Mouse (Mus musculus) midbrain, embryonic 11.5 days (tissue): ENCODE results near the gene Synpo2l. TPM values are rescaled to one million over a fixed set of nuclear protein-coding genes. Genes with fewer than 3 reads are reported as not detected.
A peak's percentile ranks its signal among the peaks of the same experiment; 100 is the strongest.

Experiments used
- ATAC-seq: fragments of 200-750 bp; cut with Nextera tagmentation; 2 replicates; pipeline ENCODE4 v1.8.0; 2017; ENCODE audit warnings: moderate TSS enrichment, moderate library complexity; ENCODE audit not compliant: low FRiP score
- DNase-seq: peaks from one replicate; pipeline ENCODE4 v3.0.0; 2015; ENCODE audit warnings: low spot score; ENCODE audit errors: missing footprints
- H3K27ac ChIP-seq: fragments of 300-500 bp; sonication (generic); 2 replicates; pipeline ENCODE4 v1.5.1; 2014; ENCODE audit warnings: low read depth, low read length
- H3K27me3 ChIP-seq: fragments of 300-500 bp; sonication (generic); 2 replicates; pipeline ENCODE4 v1.6.1; 2014; ENCODE audit warnings: mild to moderate bottlenecking, low read length, moderate library complexity, mixed read lengths; ENCODE audit not compliant: control insufficient read depth, insufficient read depth
- H3K36me3 ChIP-seq: fragments of 300-500 bp; sonication (generic); 2 replicates; pipeline ENCODE4 v1.6.1; 2014; ENCODE audit warnings: mild to moderate bottlenecking, low read length, moderate library complexity, mixed read lengths; ENCODE audit not compliant: control insufficient read depth, insufficient read depth
- H3K4me1 ChIP-seq: fragments of 300-500 bp; sonication (generic); 2 replicates; pipeline ENCODE4 v1.6.1; 2014; ENCODE audit warnings: low read length; ENCODE audit not compliant: control insufficient read depth, insufficient read depth
- H3K4me2 ChIP-seq: fragments of 300-500 bp; sonication (generic); 2 replicates; pipeline ENCODE4 v1.6.1; 2014; ENCODE audit warnings: mild to moderate bottlenecking, moderate library complexity
- H3K4me3 ChIP-seq: fragments of 300-500 bp; sonication (generic); 2 replicates; pipeline ENCODE4 v1.5.1; 2014; ENCODE audit warnings: low read depth, low read length
- H3K9ac ChIP-seq: fragments of 300-500 bp; sonication (generic); 2 replicates; pipeline ENCODE4 v1.6.1; 2014; ENCODE audit warnings: low read length
- H3K9me3 ChIP-seq: fragments of 300-500 bp; sonication (generic); 2 replicates; pipeline ENCODE4 v1.6.1; 2016; ENCODE audit warnings: low read length; ENCODE audit not compliant: control insufficient read depth
- WGBS: fragments of 180-500 bp; shearing (Covaris S2); extraction: QIAGEN DNeasy Blood & Tissue Kit; methylation state at CpG from one replicate; pipeline ENCODE4 v1.1.7; 2014; 5-methylcytosine and 5-hydroxymethylcytosine counted together
- polyA plus RNA-seq: library from polyadenylated mRNA; unstranded; fragments of >200 nt; fragmentation: Nextera tagmentation; extraction: Ambion mirVana; gene quantifications from 2 replicates; pipeline ENCODE4 v1.2.1, GENCODE M21; 2014

Gene Synpo2l
- polyA plus RNA-seq, 1 experiment from 2014 or later, result 0.22 TPM

DNA sequence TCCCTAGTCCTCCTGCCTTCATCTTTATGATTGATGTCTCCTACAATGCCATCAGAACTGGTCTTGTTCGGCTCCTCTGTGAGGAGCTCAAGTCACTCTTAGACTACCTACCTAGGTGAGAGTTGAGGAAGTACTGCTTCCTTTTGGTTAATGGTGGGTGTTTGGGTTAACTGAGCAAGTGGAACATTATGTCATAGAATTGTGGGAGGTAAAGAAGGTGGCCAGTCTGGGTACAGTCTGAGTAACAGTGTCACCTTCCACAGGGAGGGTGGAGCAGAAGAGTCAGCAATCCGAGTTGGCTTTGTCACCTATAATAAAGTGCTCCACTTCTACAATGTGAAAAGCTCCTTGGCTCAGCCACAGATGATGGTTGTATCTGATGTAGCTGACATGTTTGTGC lies 20.9 kb upstream of the Synpo2l start:
- Histone ChIP-seq H3K4me3 (no peak overlapping the region), H3K9ac (no peak overlapping the region), H3K27ac (no peak overlapping the region), H3K27me3 (no peaks in the 10 kb centered on the region), H3K36me3 (peaks cover 56% of the 10 kb centered on the region), H3K4me2 (no peak overlapping the region), H3K4me1 (peaks cover under 1% of the 10 kb centered on the region; the same call in 1 of the 2 replicates), H3K9me3 (no peaks in the 10 kb centered on the region)
- DNase-seq, result peak; percentile 41
- ATAC-seq, result no peak
- 90% methylated on average over 2 of the region's 2 CpGs for WGBS

- H3K27ac ChIP-seq, result no peak overlapping the region
- H3K4me1 ChIP-seq, result no peaks in the 10 kb centered on the region
- peaks cover 61% of the 10 kb centered on the region for H3K36me3 ChIP-seq
- 90% methylated on average over 3 of the region's 3 CpGs for WGBS
- ATAC-seq (no peak), DNase-seq (peak; percentile 56)
- no peaks in the 10 kb centered on the region for H3K27me3 ChIP-seq
- no peak overlapping the region for H3K4me2 ChIP-seq
- no peaks in the 10 kb centered on the region for H3K9me3 ChIP-seq
- no peak overlapping the region for H3K9ac ChIP-seq
- no peak overlapping the region for H3K4me3 ChIP-seq
Observed at GRCm38 (mm10) chr14:20686576-20686975, 18.4 kb upstream of the Synpo2l start.

DNA sequence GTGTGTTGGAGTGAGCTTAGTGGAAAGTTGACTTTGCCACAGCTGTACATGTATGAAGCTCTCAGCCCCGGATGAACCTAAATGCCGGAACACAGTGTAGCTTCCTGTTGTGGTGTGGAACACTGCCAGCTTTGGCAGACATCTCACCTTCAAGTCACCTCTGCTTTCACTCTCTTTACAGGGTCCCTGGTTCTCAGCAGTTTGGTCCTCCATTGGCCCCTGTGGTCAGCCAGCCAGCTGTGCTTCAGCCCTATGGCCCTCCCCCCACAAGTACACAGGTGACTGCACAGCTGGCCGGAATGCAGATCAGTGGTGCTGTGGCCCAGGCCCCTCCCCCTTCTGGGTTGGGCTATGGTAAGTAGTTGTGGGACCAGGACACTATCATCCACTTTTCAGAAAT lies 14.3 kb upstream of the Synpo2l start:
- H3K27ac ChIP-seq, result no peak overlapping the region
- no peaks in the 10 kb centered on the region for H3K9me3 ChIP-seq
- peaks cover 53% of the 10 kb centered on the region for H3K36me3 ChIP-seq
- 78% methylated on average over 3 of the region's 3 CpGs for WGBS
- no peaks in the 10 kb centered on the region for H3K4me1 ChIP-seq
- H3K4me3 ChIP-seq, result no peak overlapping the region
- H3K9ac ChIP-seq, result no peak overlapping the region
- no peaks in the 10 kb centered on the region for H3K27me3 ChIP-seq
- ATAC-seq (no peak), DNase-seq (no peak)
- no peak overlapping the region for H3K4me2 ChIP-seq

GRCm38 (mm10) chr14:20681742-20682141 lies 13.6 kb upstream of the Synpo2l start:
- Histone ChIP-seq H3K9ac (no peak overlapping the region), H3K36me3 (peaks cover 51% of the 10 kb centered on the region), H3K9me3 (no peaks in the 10 kb centered on the region), H3K4me3 (no peak overlapping the region), H3K4me2 (no peak overlapping the region), H3K4me1 (no peaks in the 10 kb centered on the region), H3K27me3 (no peaks in the 10 kb centered on the region), H3K27ac (no peak overlapping the region)
- 87% methylated on average over 2 of the region's 2 CpGs for WGBS
- DNase-seq, result no peak
- ATAC-seq, result no peak

- no peaks in the 10 kb centered on the region for H3K9me3 ChIP-seq
- H3K27me3 ChIP-seq, result no peaks in the 10 kb centered on the region
- DNase-seq (peak; percentile 6), ATAC-seq (no peak)
- H3K4me3 ChIP-seq, result no peak overlapping the region
- peaks cover 25% of the 10 kb centered on the region for H3K36me3 ChIP-seq
- no peak overlapping the region for H3K9ac ChIP-seq
- H3K4me1 ChIP-seq, result peaks cover 9% of the 10 kb centered on the region
- H3K27ac ChIP-seq, result no peak overlapping the region
- WGBS, result 92% methylated on average over 4 of the region's 4 CpGs
- no peak overlapping the region for H3K4me2 ChIP-seq
Observed at GRCm38 (mm10) chr14:20677906-20678305, 9.8 kb upstream of the Synpo2l start.

DNA sequence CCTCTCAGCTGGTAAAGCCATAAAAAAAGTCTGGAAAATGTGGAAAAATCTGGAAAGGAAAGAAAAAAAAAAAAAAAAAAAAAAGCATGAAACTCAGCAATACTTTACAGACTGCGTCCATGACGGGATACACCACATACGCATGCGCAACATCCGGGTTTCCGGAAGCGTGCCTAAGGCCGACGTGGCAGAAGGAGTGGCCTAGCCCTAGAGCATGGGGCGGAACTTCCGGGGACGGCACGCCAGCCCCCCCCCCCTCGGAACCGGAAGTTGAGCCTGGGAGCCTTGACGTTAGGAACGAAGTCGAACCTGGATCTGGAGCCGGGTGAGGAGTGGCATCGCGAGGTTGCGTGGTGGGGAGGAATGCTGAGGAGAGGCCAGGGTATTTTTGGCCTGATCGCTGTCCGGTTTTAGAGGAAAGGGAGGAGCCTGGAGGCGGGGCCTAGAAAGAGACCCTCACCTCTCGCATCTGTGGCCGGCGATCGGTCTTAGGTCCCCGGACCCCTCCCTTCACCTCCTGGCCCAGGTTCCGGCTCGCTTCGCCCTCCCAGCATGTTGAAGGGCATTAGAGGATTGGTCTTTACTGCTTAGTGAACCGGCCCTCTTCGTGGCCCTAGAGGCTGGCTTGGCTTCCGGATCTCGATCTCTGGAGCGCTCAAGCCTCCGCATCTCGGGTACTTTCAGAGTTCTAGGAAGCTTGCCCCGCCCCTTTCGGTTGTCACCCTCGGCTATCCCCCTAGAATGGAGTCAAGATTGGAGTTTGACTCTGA lies 6.1 kb upstream of the Synpo2l start, which contains the start of gene Sec24c:
Gene Sec24c, plus strand, starts transcription at position 245 of the 770 bp plus-strand sequence.
- DNase-seq (peak; percentile 100), ATAC-seq (peak; percentile 98)
- Histone ChIP-seq H3K4me2 (peak within 1 kb of the TSS; percentile 85), H3K4me1 (peaks cover 9% of the 10 kb centered on the region), H3K9me3 (no peaks in the 10 kb centered on the region), H3K27ac (peak within 1 kb of the TSS; percentile 68), H3K9ac (peak within 1 kb of the TSS; percentile 82), H3K4me3 (peak within 1 kb of the TSS; percentile 84), H3K36me3 (peaks cover 9% of the 10 kb centered on the region), H3K27me3 (no peaks in the 10 kb centered on the region)
- WGBS, result under 1% methylated on average over 43 of the region's 43 CpGs

DNA sequence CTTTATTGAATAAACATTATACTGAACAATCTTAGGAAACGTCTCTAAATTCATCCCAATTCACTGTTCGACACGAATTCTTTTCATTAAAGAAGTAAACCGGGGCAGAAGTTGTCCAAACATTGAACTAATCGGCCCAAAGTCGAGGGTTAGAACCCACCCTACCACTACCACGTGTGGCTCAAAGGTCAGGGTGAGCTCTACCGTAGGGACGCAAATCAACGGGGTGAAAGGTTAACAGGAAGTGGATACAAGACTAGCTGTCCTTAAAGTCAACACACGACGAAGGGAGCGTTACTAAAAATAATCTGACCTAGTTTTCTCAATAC lies 5.5 kb upstream of the Synpo2l start:
- Histone ChIP-seq H3K27ac (peak overlapping the region; percentile 7; the same call in 1 of the 2 replicates), H3K36me3 (peaks cover 8% of the 10 kb centered on the region), H3K4me2 (peak overlapping the region; percentile 85), H3K27me3 (no peaks in the 10 kb centered on the region), H3K9ac (peak overlapping the region; percentile 46; the same call in 1 of the 2 replicates), H3K9me3 (no peaks in the 10 kb centered on the region), H3K4me1 (peaks cover 9% of the 10 kb centered on the region), H3K4me3 (peak overlapping the region; percentile 84)
- WGBS, result 11% methylated on average over 13 of the region's 13 CpGs
- ATAC-seq (peak; percentile 82), DNase-seq (no peak)

DNA sequence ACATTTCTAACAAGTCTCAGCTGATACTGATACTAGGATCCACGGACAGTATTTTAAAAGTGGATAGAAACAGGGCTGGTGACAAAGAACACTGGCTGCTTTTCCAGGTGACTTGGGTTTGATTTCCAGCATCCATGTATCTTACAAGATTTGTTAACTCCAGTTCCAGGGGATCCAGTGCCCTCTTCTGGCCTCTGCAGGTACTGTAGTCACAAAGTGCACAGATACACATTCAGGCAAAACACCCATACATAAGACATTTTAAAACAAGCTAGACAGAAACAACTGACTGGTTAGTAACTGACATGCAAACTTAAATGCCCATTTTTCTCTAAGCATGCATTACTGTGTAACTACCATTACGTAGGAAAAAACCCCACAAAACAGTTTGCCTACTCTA lies 4.8 kb upstream of the Synpo2l start:
- Histone ChIP-seq H3K4me1 (peaks cover 9% of the 10 kb centered on the region), H3K4me3 (no peak overlapping the region), H3K9ac (no peak overlapping the region), H3K27ac (no peak overlapping the region), H3K9me3 (no peaks in the 10 kb centered on the region), H3K36me3 (peaks cover 8% of the 10 kb centered on the region), H3K27me3 (no peaks in the 10 kb centered on the region), H3K4me2 (no peak overlapping the region)
- WGBS, result 95% methylated on average over 2 of the region's 2 CpGs
- no peak for ATAC-seq
- DNase-seq, result no peak

- no peak overlapping the region for H3K4me2 ChIP-seq
- no peaks in the 10 kb centered on the region for H3K36me3 ChIP-seq
- ATAC-seq, result no peak
- H3K9ac ChIP-seq, result no peak overlapping the region
- no peak overlapping the region for H3K4me3 ChIP-seq
- H3K4me1 ChIP-seq, result no peaks in the 10 kb centered on the region
- H3K9me3 ChIP-seq, result no peaks in the 10 kb centered on the region
- 67% methylated on average over 1 of the region's 1 CpGs for WGBS
- H3K27ac ChIP-seq, result no peak overlapping the region
- no peaks in the 10 kb centered on the region for H3K27me3 ChIP-seq
- DNase-seq, result no peak
Observed at GRCm38 (mm10) chr14:20667469-20667868, 685 bp downstream of the Synpo2l start.
